Mouse (Mus musculus) heart, embryonic 14.5 days (tissue): ENCODE measurements around the gene Olfr1442. TPM values are rescaled to one million over a fixed set of nuclear protein-coding genes. Genes with fewer than 3 reads are reported as not detected.

Experiments used
- polyA plus RNA-seq: library from polyadenylated mRNA; unstranded; fragments of >200 nt; fragmentation: Nextera tagmentation; extraction: Ambion mirVana; gene quantifications from 2 replicates; pipeline ENCODE4 v1.2.1, GENCODE M21; 2014

The Olfr1442 gene
- polyA plus RNA-seq, 1 experiment from 2014 or later = not detected

Other genes starting within 250 kb of the Olfr1442 start
- gene Pfpl, start 242.5 kb upstream of the Olfr1442 start, polyA plus RNA-seq = not detected in 2 replicates
- 0.95 and 1.2 TPM in 2 replicates for gene Mpeg1, start 209.7 kb upstream of the Olfr1442 start, polyA plus RNA-seq
- gene Dtx4, start 169.0 kb upstream of the Olfr1442 start, polyA plus RNA-seq = 1.8 and 2.0 TPM in 2 replicates
- gene Fam111a, start 124.7 kb upstream of the Olfr1442 start, polyA plus RNA-seq = 16.2 and 19.4 TPM in 2 replicates
- not detected in 2 replicates for gene Gm4952, start 70.5 kb upstream of the Olfr1442 start, polyA plus RNA-seq
- gene Glyat, start 37.1 kb upstream of the Olfr1442 start, polyA plus RNA-seq = not detected in 2 replicates
- gene Olfr1443, start 7.7 kb downstream of the Olfr1442 start, polyA plus RNA-seq = not detected in 2 replicates
- not detected in 2 replicates for gene Keg1, start 25.3 kb downstream of the Olfr1442 start, polyA plus RNA-seq
- gene Cntf, start 95.2 kb downstream of the Olfr1442 start, polyA plus RNA-seq = 0.41 TPM in 1 of 2 replicates, not detected in the other
- gene Zfp91, start 125.7 kb downstream of the Olfr1442 start, polyA plus RNA-seq = 9.8 and 10.3 TPM in 2 replicates
- 0.92 and 2.9 TPM in 2 replicates for gene Lpxn, start 125.8 kb downstream of the Olfr1442 start, polyA plus RNA-seq
- gene Gm5244, start 176.2 kb downstream of the Olfr1442 start, polyA plus RNA-seq = not detected in 2 replicates
- gene Olfr1444, start 186.8 kb downstream of the Olfr1442 start, polyA plus RNA-seq = not detected in 2 replicates
- not detected in 2 replicates for gene Olfr1445, start 213.4 kb downstream of the Olfr1442 start, polyA plus RNA-seq
- not detected in 2 replicates for gene Olfr1446, start 223.1 kb downstream of the Olfr1442 start, polyA plus RNA-seq
- not detected in 2 replicates for gene Olfr1447, start 233.3 kb downstream of the Olfr1442 start, polyA plus RNA-seq